Mouse (Mus musculus) cortical plate, adult 2 months (tissue): ENCODE measurements around the gene Cacna2d1. TPM values are rescaled to one million over a fixed set of nuclear protein-coding genes. Genes with fewer than 3 reads are reported as not detected.
A peak's percentile ranks its signal among the peaks of the same experiment; 100 is the strongest.

Experiments
- H3K27ac ChIP-seq: fragments of 200-500 bp; 2 replicates; pipeline ENCODE4 v1.5.1; 2012; ENCODE audit warnings: low read length, control low read depth, inconsistent platforms; ENCODE audit not compliant: insufficient read depth
- H3K4me1 ChIP-seq: fragments of 200-500 bp; 2 replicates; pipeline ENCODE4 v1.6.1; 2011; ENCODE audit warnings: low read length; ENCODE audit not compliant: control insufficient read depth, insufficient read depth
- H3K4me3 ChIP-seq: fragments of 200-500 bp; 2 replicates; pipeline ENCODE4 v1.5.1; 2011; ENCODE audit warnings: mild to moderate bottlenecking, low read length, control low read depth; ENCODE audit not compliant: insufficient read depth
- CTCF ChIP-seq: fragments of 200-500 bp; IDR thresholded peaks from 2 replicates; pipeline ENCODE4 v1.5.1; 2011; ENCODE audit warnings: mild to moderate bottlenecking, control low read depth, low read length; ENCODE audit not compliant: insufficient read depth; ENCODE audit errors: extremely low read depth
- POLR2A ChIP-seq: fragments of 200-500 bp; IDR thresholded peaks from 2 replicates; pipeline ENCODE4 v1.6.1; 2011; ENCODE audit warnings: mild to moderate bottlenecking, low read length, control low read depth; ENCODE audit not compliant: insufficient read depth; ENCODE audit errors: extremely low read depth
- polyA plus RNA-seq: library from polyadenylated mRNA; depleted of rRNA; stranded (reverse); fragments of >200 nt; gene quantifications from 2 replicates; pipeline ENCODE4 v1.2.3, GENCODE M21; 2012

The Cacna2d1 gene
- polyA plus RNA-seq, 1 experiment: 77.3 TPM

GRCm38 (mm10) chr5:15935831-15936710, 1.6 kb downstream of the Cacna2d1 start:
- Histone ChIP-seq H3K4me1 (no peaks in the 10 kb centered on the region; the same call in 1 of the 2 replicates), H3K4me3 (peak overlapping the region; percentile 76), H3K27ac (peak overlapping the region; percentile 98)
- TF ChIP-seq POLR2A: peak; percentile 47; the same call in 1 of the 2 replicates
- no peak for TF ChIP-seq CTCF

GRCm38 (mm10) chr5:15941191-15941725, 6.8 kb downstream of the Cacna2d1 start:
- Histone ChIP-seq H3K4me1 (no peaks in the 10 kb centered on the region), H3K27ac (no peak overlapping the region), H3K4me3 (no peak overlapping the region)
- TF ChIP-seq CTCF (no peak), POLR2A (no peak)

GRCm38 (mm10) chr5:15942051-15942450, 7.6 kb downstream of the Cacna2d1 start:
- TF ChIP-seq POLR2A (no peak), CTCF (no peak)
- no peaks in the 10 kb centered on the region for H3K4me1 ChIP-seq
- H3K27ac ChIP-seq: no peak overlapping the region
- no peak overlapping the region for H3K4me3 ChIP-seq

- no peak overlapping the region for H3K27ac ChIP-seq
- H3K4me1 ChIP-seq: no peaks in the 10 kb centered on the region
- no peak for TF ChIP-seq POLR2A
- no peak for TF ChIP-seq CTCF
- H3K4me3 ChIP-seq: no peak overlapping the region
Measured at GRCm38 (mm10) chr5:15948290-15949037, 14.0 kb downstream of the Cacna2d1 start.

DNA sequence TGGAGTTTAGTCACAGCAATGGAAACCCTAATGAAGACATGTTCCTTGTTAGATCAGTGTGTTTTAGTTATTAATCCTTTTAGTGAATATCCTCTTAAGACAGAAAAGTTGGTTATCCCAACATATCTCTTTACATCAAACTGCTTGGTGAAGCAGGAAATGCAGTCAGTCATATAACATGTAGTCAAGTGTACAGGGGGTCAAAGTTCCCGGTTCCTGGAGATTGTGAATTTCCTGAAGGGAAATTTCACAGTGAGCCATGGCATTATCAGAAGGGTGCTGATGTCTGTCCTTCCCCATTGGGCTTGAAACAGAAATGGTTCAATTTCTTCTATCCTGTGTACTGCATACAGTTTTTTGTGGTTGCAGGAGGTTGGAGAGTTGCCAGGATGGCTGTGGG, 25.3 kb downstream of the Cacna2d1 start:
- Histone ChIP-seq H3K4me1 (peaks cover 8% of the 10 kb centered on the region), H3K27ac (no peak overlapping the region), H3K4me3 (no peak overlapping the region)
- TF ChIP-seq CTCF: no peak
- TF ChIP-seq POLR2A: no peak

GRCm38 (mm10) chr5:15961866-15962265, 27.4 kb downstream of the Cacna2d1 start:
- Histone ChIP-seq H3K27ac (no peak overlapping the region), H3K4me3 (no peak overlapping the region), H3K4me1 (peaks cover 8% of the 10 kb centered on the region)
- TF ChIP-seq POLR2A (no peak), CTCF (no peak)

GRCm38 (mm10) chr5:15966888-15967287, 32.4 kb downstream of the Cacna2d1 start:
- no peak overlapping the region for H3K4me3 ChIP-seq
- TF ChIP-seq POLR2A (no peak), CTCF (no peak)
- H3K27ac ChIP-seq: no peak overlapping the region
- H3K4me1 ChIP-seq: peaks cover 6% of the 10 kb centered on the region; the same call in 1 of the 2 replicates

- H3K4me3 ChIP-seq: no peak overlapping the region
- no peak for TF ChIP-seq POLR2A
- TF ChIP-seq CTCF: no peak
- no peak overlapping the region for H3K27ac ChIP-seq
- H3K4me1 ChIP-seq: peaks cover 3% of the 10 kb centered on the region; the same call in 1 of the 2 replicates
Measured at GRCm38 (mm10) chr5:15971821-15972220, 37.3 kb downstream of the Cacna2d1 start.

- H3K4me1 ChIP-seq: peaks cover 3% of the 10 kb centered on the region; the same call in 1 of the 2 replicates
- TF ChIP-seq POLR2A: no peak
- TF ChIP-seq CTCF: no peak
- H3K27ac ChIP-seq: no peak overlapping the region
- H3K4me3 ChIP-seq: no peak overlapping the region
Measured at GRCm38 (mm10) chr5:15972351-15972750, 37.9 kb downstream of the Cacna2d1 start.
